Mouse (Mus musculus) intestine, postnatal 0 days (tissue): ENCODE results near the gene Gldc. TPM values are rescaled to one million over a fixed set of nuclear protein-coding genes. Genes with fewer than 3 reads are reported as not detected.
A peak's percentile ranks its signal among the peaks of the same experiment; 100 is the strongest.

Experiments
- ATAC-seq: fragments of 200-750 bp; cut with Nextera tagmentation; 2 replicates; pipeline ENCODE4 v1.8.0; 2017; ENCODE audit warnings: mild to moderate bottlenecking, moderate TSS enrichment, moderate library complexity
- H3K27ac ChIP-seq: fragments of 300-500 bp; sonication (generic); 2 replicates; pipeline ENCODE4 v1.5.1; 2014; ENCODE audit warnings: mild to moderate bottlenecking, low read depth, low read length, moderate library complexity
- H3K27me3 ChIP-seq: fragments of 300-500 bp; sonication (generic); replicated peaks from 2 replicates; pipeline ENCODE4 v1.6.1; 2014; ENCODE audit warnings: low read length, mixed read lengths; ENCODE audit not compliant: control insufficient read depth, insufficient read depth
- H3K36me3 ChIP-seq: fragments of 300-500 bp; sonication (generic); 2 replicates; pipeline ENCODE4 v1.6.1; 2014; ENCODE audit warnings: mild to moderate bottlenecking, moderate library complexity; ENCODE audit not compliant: control insufficient read depth, insufficient read depth
- H3K4me1 ChIP-seq: fragments of 300-500 bp; sonication (generic); replicated peaks from 2 replicates; pipeline ENCODE4 v1.6.1; 2014; ENCODE audit warnings: antibody characterized with exemption, low read length, mixed read lengths; ENCODE audit not compliant: control insufficient read depth, insufficient read depth
- H3K4me2 ChIP-seq: fragments of 300-500 bp; sonication (generic); replicated peaks from 2 replicates; pipeline ENCODE4 v1.6.1; 2014; ENCODE audit warnings: low read depth, mild to moderate bottlenecking, moderate library complexity
- H3K4me3 ChIP-seq: fragments of 300-500 bp; sonication (generic); 2 replicates; pipeline ENCODE4 v1.5.1; 2014; ENCODE audit warnings: low read depth, low read length
- H3K9ac ChIP-seq: fragments of 300-500 bp; sonication (generic); 2 replicates; pipeline ENCODE4 v1.6.1; 2014; ENCODE audit warnings: mild to moderate bottlenecking, low read depth, low read length
- H3K9me3 ChIP-seq: fragments of 300-500 bp; sonication (generic); 2 replicates; pipeline ENCODE4 v1.6.1; 2016; ENCODE audit warnings: mixed run types; ENCODE audit not compliant: control insufficient read depth
- CTCF ChIP-seq: sonication (generic); IDR thresholded peaks from 2 replicates; pipeline ENCODE4 v1.5.1; 2016; ENCODE audit warnings: low read depth, mild to moderate bottlenecking, control low read depth, antibody characterized with exemption, moderate library complexity
- WGBS: fragments of 180-500 bp; shearing (Covaris S2); extraction: QIAGEN DNeasy Blood & Tissue Kit; methylation state at CpG from one replicate; pipeline ENCODE4 v1.1.7; 2014; 5-methylcytosine and 5-hydroxymethylcytosine counted together
- polyA plus RNA-seq: library from polyadenylated mRNA; unstranded; fragments of >200 nt; fragmentation: Nextera tagmentation; extraction: Ambion mirVana; gene quantifications from 2 replicates; pipeline ENCODE4 v1.2.1, GENCODE M21; 2015

The Gldc gene
- polyA plus RNA-seq, 1 experiment from 2014 or later = 0.44 TPM

GRCm38 (mm10) chr19:30206981-30207380 lies 31.8 kb upstream of the Gldc start:
- H3K27ac ChIP-seq = no peak overlapping the region
- ATAC-seq = no peak
- TF ChIP-seq CTCF = no peak
- no peaks in the 10 kb centered on the region for H3K36me3 ChIP-seq
- WGBS = 48% methylated on average over 1 of the region's 1 CpGs
- no peak overlapping the region for H3K9ac ChIP-seq
- H3K27me3 ChIP-seq = no peaks in the 10 kb centered on the region
- H3K9me3 ChIP-seq = no peaks in the 10 kb centered on the region
- no peak overlapping the region for H3K4me2 ChIP-seq
- no peak overlapping the region for H3K4me3 ChIP-seq
- no peaks in the 10 kb centered on the region for H3K4me1 ChIP-seq

DNA sequence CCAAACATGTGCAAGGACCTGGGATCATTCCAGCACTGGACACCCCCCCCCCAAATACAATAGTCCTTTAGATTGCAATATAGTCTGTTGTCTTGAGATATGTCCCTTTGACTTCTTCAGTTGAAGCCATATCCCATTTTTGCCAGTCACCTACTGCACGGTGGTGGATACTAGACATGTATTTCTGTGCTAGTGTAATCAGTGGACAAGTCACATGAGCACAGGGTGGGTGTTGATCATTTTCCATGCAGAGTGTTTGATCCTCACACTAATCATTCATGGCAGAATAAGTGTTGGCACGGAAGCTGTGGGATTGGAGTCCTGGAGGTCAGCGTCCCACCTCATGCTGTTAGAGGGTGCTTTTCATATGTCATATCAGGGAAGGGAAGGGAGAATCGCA lies 30.6 kb upstream of the Gldc start:
- TF ChIP-seq CTCF = no peak
- Histone ChIP-seq H3K9me3 (no peaks in the 10 kb centered on the region), H3K27ac (no peak overlapping the region), H3K4me2 (no peak overlapping the region), H3K4me3 (no peak overlapping the region), H3K27me3 (no peaks in the 10 kb centered on the region), H3K36me3 (no peaks in the 10 kb centered on the region), H3K9ac (no peak overlapping the region), H3K4me1 (no peaks in the 10 kb centered on the region)
- ATAC-seq = no peak
- 88% methylated on average over 4 of the region's 4 CpGs for WGBS

DNA sequence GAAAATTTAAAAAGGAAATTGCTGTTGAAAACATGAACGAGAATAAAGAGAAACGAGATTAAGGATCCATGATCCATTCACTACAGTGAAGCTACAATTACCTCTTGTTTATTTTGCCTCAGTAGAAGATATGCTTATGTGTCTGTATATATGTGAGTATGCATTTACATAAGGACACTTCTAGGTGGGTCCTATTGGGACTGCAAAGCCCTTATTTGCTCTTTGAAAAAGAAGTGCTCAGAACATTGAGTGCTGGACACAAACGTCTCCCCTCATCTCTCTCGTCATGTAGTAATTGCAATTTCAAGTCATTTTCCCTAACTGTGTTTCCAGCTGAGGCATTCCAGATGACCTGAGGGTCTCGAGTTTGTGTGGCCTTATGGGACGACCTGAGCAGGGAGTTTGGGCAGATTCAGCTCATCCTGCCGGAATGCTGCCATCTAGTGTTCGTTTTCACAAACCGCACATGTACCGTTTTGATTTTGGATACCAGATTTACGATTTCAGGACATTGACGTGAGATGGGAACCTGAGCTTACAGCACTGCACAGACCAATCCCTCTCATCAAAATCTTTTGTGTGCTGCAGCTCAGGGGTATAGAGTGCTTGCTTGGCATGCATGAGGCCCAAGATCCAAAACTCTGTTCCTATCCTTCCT lies 30.1 kb upstream of the Gldc start:
- H3K9me3 ChIP-seq = no peaks in the 10 kb centered on the region
- H3K9ac ChIP-seq = no peak overlapping the region
- no peak overlapping the region for H3K4me3 ChIP-seq
- TF ChIP-seq CTCF = peak; percentile 92
- H3K27ac ChIP-seq = no peak overlapping the region
- no peaks in the 10 kb centered on the region for H3K36me3 ChIP-seq
- H3K4me2 ChIP-seq = no peak overlapping the region
- H3K27me3 ChIP-seq = no peaks in the 10 kb centered on the region
- 20% methylated on average over 12 of the region's 12 CpGs for WGBS
- no peaks in the 10 kb centered on the region for H3K4me1 ChIP-seq
- no peak for ATAC-seq

DNA sequence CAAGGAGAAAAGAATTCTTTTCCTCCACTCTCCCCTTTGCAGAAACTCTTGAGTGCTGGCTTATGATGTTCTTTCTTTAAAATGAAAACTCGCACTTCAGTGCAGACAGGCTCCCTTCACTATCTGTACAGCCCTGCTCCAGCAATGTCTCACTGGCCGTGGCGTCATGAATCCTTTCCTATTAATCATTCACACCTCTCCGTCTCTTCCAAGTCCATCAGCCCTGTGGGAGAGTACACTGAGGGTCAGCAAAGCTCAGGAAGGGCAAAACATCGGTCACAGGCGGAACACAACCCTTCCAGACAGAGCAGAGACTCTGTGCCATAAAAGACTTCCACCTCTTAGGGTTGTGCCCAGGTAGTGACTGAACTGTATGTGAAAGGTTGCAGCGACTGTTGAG lies 26.9 kb upstream of the Gldc start:
- 51% methylated on average over 7 of the region's 7 CpGs for WGBS
- H3K4me3 ChIP-seq = no peak overlapping the region
- no peaks in the 10 kb centered on the region for H3K9me3 ChIP-seq
- no peak for TF ChIP-seq CTCF
- no peak for ATAC-seq
- no peak overlapping the region for H3K27ac ChIP-seq
- H3K4me2 ChIP-seq = no peak overlapping the region
- H3K36me3 ChIP-seq = no peaks in the 10 kb centered on the region
- H3K4me1 ChIP-seq = no peaks in the 10 kb centered on the region
- H3K9ac ChIP-seq = no peak overlapping the region
- no peaks in the 10 kb centered on the region for H3K27me3 ChIP-seq

GRCm38 (mm10) chr19:30194999-30195398 lies 19.8 kb upstream of the Gldc start:
- ATAC-seq = no peak
- 63% methylated on average over 6 of the region's 6 CpGs for WGBS
- Histone ChIP-seq H3K9me3 (no peaks in the 10 kb centered on the region), H3K4me1 (no peaks in the 10 kb centered on the region), H3K27ac (no peak overlapping the region), H3K36me3 (no peaks in the 10 kb centered on the region), H3K27me3 (no peaks in the 10 kb centered on the region), H3K4me2 (no peak overlapping the region), H3K9ac (no peak overlapping the region), H3K4me3 (no peak overlapping the region)
- no peak for TF ChIP-seq CTCF

DNA sequence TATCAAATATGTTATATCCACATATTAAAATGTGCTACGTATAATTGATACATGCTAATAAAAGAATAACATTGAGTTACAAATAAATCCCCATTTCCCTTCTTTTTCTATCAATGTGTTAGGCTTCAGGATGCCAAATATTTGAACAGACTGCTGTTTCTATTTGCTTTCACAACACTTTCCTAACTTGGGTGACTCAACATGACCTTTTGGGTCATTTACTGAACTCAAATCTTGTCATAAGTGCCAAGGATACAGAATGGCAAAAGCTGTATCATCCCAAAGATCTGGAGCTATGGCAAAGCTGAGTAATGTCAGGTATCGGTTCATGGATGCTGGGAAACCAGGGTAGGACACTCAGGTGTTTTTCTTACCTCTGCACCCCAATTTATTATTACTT lies 12.0 kb upstream of the Gldc start:
- Histone ChIP-seq H3K4me2 (no peak overlapping the region), H3K9ac (no peak overlapping the region), H3K27me3 (no peaks in the 10 kb centered on the region), H3K36me3 (no peaks in the 10 kb centered on the region), H3K27ac (no peak overlapping the region), H3K9me3 (no peaks in the 10 kb centered on the region), H3K4me1 (no peaks in the 10 kb centered on the region), H3K4me3 (no peak overlapping the region)
- no peak for ATAC-seq
- no peak for TF ChIP-seq CTCF
- 80% methylated on average over 2 of the region's 2 CpGs for WGBS

DNA sequence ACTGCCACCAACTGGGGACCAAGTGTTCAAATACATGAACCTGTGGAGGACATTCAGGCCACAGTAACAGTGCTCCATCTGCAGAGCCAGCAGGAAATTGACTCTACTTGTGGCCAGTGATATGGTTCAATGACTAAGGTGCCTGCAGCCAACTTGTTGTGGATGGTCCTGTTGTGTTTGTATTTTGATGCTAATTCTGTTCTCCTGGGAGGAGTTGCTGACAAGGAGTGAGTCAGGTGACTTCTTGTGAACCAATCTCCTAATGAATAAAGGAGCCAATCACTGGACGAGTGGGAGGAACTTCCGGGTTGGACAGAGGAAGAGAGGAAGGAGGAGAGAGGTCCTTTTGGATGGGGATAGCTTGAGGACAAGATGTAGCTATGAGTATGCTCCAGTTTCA lies 10.3 kb upstream of the Gldc start:
- Histone ChIP-seq H3K9me3 (no peaks in the 10 kb centered on the region), H3K27ac (no peak overlapping the region), H3K9ac (no peak overlapping the region), H3K4me3 (no peak overlapping the region), H3K4me1 (no peaks in the 10 kb centered on the region), H3K36me3 (no peaks in the 10 kb centered on the region), H3K4me2 (no peak overlapping the region), H3K27me3 (no peaks in the 10 kb centered on the region)
- TF ChIP-seq CTCF = no peak
- WGBS = 86% methylated on average over 2 of the region's 2 CpGs
- ATAC-seq = no peak
